Mouse (Mus musculus) adrenal gland, postnatal 14 days (tissue): ENCODE results near the gene Vamp2. TPM values are rescaled to one million over a fixed set of nuclear protein-coding genes. Genes with fewer than 3 reads are reported as not detected.

Source experiments
- DNase-seq: peaks from one replicate; pipeline ENCODE4 v3.0.0; 2021; ENCODE audit warnings: mixed read lengths
- total RNA-seq: library from RNA; stranded (reverse); gene quantifications from 2 replicates; pipeline ENCODE4 v1.2.3, GENCODE M21; 2021

Vamp2 gene
- total RNA-seq, 1 experiment from 2014 or later = 111 TPM

DNA sequence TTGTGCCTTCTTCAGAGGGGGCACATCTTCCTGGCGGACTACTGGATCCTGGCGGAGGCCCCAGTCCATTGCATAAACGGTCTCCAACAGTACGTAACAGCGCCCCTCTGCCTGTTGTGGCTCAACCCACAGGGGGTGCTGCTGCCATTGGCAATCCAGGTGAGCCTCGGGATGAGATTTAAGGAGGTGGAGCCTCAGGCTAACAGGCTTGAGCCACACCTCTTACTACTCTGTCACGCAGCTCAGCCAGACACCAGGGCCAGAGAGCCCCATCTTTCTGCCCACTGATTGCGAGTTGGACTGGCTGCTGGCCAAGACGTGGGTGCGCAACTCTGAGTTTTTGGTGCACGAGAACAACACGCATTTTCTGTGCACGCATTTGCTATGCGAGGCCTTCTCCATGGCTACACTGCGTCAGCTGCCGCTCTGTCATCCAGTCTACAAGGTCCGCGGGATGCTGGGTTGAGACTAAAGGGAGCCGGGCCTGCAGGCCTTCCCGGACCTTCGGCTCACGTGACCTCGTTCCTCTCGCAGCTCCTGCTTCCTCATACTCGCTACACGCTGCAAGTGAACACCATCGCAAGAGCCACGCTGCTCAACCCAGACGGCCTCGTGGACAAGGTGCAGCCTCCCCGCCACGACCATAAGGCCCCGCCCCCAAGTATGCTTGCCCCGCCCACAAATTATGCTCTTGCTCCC, 45.8 kb downstream of the Vamp2 start:
- peak; percentile 83 for DNase-seq

DNA sequence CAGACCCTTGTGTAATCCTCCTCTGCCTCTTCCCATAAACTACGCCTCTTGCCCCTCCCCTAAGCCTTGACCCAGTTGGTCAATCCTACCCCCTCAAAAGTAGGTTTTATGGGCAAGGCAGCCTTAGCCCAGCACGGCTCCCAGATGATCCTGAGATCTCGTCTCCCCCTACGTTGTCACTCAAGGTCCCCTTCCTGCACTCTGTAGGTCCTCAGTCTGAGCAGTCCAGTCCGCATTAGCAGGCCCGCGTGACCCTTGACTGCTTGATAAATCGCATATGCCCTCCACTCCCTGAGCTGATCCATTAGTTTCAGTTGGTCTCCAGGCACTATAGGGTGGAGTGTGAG, 46.3 kb downstream of the Vamp2 start:
- DNase-seq = no peak

DNA sequence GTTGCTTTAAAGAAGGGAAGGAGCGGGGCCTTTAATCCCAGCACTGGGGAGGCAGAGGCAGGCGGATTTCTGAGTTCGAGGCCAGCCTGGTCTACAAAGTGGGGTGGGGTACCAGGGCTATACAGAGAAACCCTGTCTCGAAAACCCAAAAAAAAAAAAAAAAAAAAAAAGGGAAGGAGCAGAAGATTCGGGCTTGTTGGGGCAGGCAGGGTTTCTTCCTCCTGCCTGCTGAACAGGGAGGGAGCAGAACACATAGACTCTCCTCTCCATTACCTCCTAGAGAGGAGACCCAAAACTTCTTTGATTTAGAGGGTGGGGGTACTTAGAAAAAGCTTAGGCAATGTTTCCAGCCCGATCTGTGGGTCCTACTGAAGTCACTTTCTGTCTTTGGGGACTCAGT, 47.1 kb downstream of the Vamp2 start:
- DNase-seq = no peak

Other genes with a start within 250 kb of the Vamp2 start
- gene Ndel1, start 216.6 kb upstream of the Vamp2 start, total RNA-seq = 67.1 and 73.2 TPM in 2 replicates
- 0.15 TPM in 1 of 2 replicates, not detected in the other for gene Rnf222, start 199.9 kb upstream of the Vamp2 start, total RNA-seq
- gene Rpl26, start 186.9 kb upstream of the Vamp2 start, total RNA-seq = 1,094 and 1,263 TPM in 2 replicates
- 0.30 and 0.45 TPM in 2 replicates for gene Odf4, start 161.4 kb upstream of the Vamp2 start, total RNA-seq
- 28.7 and 31.9 TPM in 2 replicates for gene Arhgef15, start 131.0 kb upstream of the Vamp2 start, total RNA-seq
- gene Slc25a35, start 120.4 kb upstream of the Vamp2 start, total RNA-seq = 54.6 and 55.8 TPM in 2 replicates
- gene Rangrf, start 113.3 kb upstream of the Vamp2 start, total RNA-seq = 16.3 and 24.8 TPM in 2 replicates
- gene Pfas, start 80.0 kb upstream of the Vamp2 start, total RNA-seq = 28.1 and 29.0 TPM in 2 replicates
- gene Ctc1, start 72.6 kb upstream of the Vamp2 start, total RNA-seq = 24.2 and 27.9 TPM in 2 replicates
- 17.1 and 18.8 TPM in 2 replicates for gene Aurkb, start 42.8 kb upstream of the Vamp2 start, total RNA-seq
- gene Borcs6, start 28.8 kb upstream of the Vamp2 start, total RNA-seq = 19.2 and 20.6 TPM in 2 replicates
- 12.0 and 12.3 TPM in 2 replicates for gene Tmem107, start 17.7 kb upstream of the Vamp2 start, total RNA-seq
- 116 and 118 TPM in 2 replicates for gene Per1, start 6.7 kb downstream of the Vamp2 start, total RNA-seq
- 0.37 TPM in 1 of 2 replicates, not detected in the other for gene Hes7, start 31.9 kb downstream of the Vamp2 start, total RNA-seq
- 0.38 and 0.41 TPM in 2 replicates for gene 9130213A22Rik, start 34.1 kb downstream of the Vamp2 start, total RNA-seq
- gene Aloxe3, start 37.4 kb downstream of the Vamp2 start, total RNA-seq = 1.2 and 1.6 TPM in 2 replicates
- gene Alox12b, start 68.5 kb downstream of the Vamp2 start, total RNA-seq = not detected in 2 replicates
- 0.19 TPM in 1 of 2 replicates, not detected in the other for gene Alox8, start 109.4 kb downstream of the Vamp2 start, total RNA-seq
- not detected in 2 replicates for gene Gucy2e, start 148.5 kb downstream of the Vamp2 start, total RNA-seq
- 9.0 and 10.7 TPM in 2 replicates for gene Cntrob, start 235.3 kb downstream of the Vamp2 start, total RNA-seq
- gene Trappc1, start 235.5 kb downstream of the Vamp2 start, total RNA-seq = 82.9 and 83.2 TPM in 2 replicates
- 6.6 and 6.9 TPM in 2 replicates for gene Kcnab3, start 237.8 kb downstream of the Vamp2 start, total RNA-seq